Mouse (Mus musculus) myocyte (in vitro differentiated cells): ENCODE data around the gene Gm49416.

Source experiments
- MAX ChIP-seq: IDR thresholded peaks from one replicate; pipeline ENCODE4 v1.6.1; 2011; ENCODE audit warnings: low read depth, mild to moderate bottlenecking, control low read depth
- POLR2A ChIP-seq: IDR thresholded peaks from one replicate; pipeline ENCODE4 v1.6.1; 2011; ENCODE audit warnings: low read depth, mild to moderate bottlenecking, control low read depth, moderate library complexity; ENCODE audit not compliant: insufficient read length

DNA sequence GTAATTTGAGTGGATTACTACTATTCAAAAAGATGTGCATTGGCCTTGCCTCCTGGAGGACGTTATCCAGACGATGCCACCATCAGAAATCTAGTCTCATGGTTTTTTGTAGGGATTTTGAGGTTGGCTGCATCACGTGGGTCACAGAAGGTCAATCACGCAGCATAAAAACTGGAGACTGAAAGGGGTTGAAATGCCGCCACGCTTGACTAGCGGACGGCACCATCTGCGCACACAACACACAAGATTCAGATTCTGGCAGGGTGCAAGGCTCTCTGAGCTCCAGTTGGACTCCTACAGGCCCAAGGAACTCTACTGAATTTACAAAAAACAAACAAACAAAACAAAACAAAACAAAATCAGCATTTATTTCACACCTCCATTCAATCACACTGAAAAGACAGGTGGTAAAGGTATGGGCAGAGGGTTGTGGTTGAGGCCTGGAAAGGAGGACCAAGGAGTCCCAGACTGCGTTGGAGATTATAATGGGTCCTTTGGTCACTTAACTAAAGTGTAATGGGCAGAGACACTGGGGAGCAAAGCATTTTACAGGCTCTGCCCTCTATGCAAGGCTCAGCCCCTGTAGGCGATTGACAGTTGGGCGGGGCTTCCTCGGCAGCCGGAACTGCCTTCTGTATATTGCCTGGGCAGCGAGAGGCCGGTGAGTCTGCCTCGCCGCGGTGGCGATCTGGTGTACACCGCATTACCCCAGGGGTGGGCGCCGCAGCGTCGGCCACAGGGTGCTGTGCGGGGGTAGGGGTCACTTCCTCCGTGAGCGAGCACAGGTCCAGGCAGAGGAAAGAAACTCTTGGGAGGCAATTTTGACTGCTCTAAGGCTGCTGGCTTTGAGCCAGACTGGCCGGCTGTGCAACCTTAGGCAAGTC, 48.6 kb upstream of the Gm49416 start:
- TF ChIP-seq POLR2A, result no peak
- no peak for TF ChIP-seq MAX
